Mouse (Mus musculus) ES-Bruce4 (cell line): ENCODE results near the gene Hivep3.

Experiments used
- CTCF ChIP-seq: IDR thresholded peaks from one replicate; pipeline ENCODE4 v1.8.1; 2011; ENCODE audit warnings: low read depth, low read length
- EP300 ChIP-seq: IDR thresholded peaks from 2 replicates; pipeline ENCODE4 v1.6.1; 2011; ENCODE audit warnings: low read depth, low read length; ENCODE audit not compliant: insufficient read depth
- POLR2A ChIP-seq: IDR thresholded peaks from one replicate; pipeline ENCODE4 v1.8.1; 2011; ENCODE audit warnings: low read length; ENCODE audit not compliant: insufficient read depth

- TF ChIP-seq CTCF (no peak), EP300 (no peak), POLR2A (no peak)
These were observed 35.2 kb upstream of the Hivep3 start for GRCm38 (mm10) chr4:119698339-119698738.
